Mouse (Mus musculus) megakaryocyte, embryonic 14.5 days (primary cell): ENCODE data around the gene Rgs16.

ENCODE experiments used
- FLI1 ChIP-seq: IDR thresholded peaks from 2 replicates; pipeline ENCODE4 v1.6.1; 2012; ENCODE audit warnings: low read length, inconsistent platforms, mixed read lengths
- GATA1 ChIP-seq: IDR thresholded peaks from 3 replicates; pipeline ENCODE4 v1.6.1; 2012; ENCODE audit warnings: mixed read lengths, low read length, inconsistent platforms, borderline replicate concordance

GRCm38 (mm10) chr1:153702853-153703410 lies 37.2 kb upstream of the Rgs16 start:
- TF ChIP-seq FLI1, result no peak
- no peak for TF ChIP-seq GATA1
